Mouse (Mus musculus): Measurements from ENCODE around the gene Gm5134.
A peak's percentile ranks its signal among the peaks of the same experiment; 100 is the strongest.

Gm5134 gene

GRCm38 (mm10) chr10:76001160-76001559 lies 46.8 kb downstream of the Gm5134 start:
- DNase-seq, result no peak

GRCm38 (mm10) chr10:76002101-76002521 lies 47.8 kb downstream of the Gm5134 start:
- peak; percentile 78 for DNase-seq

GRCm38 (mm10) chr10:76002615-76003014 lies 48.3 kb downstream of the Gm5134 start:
- DNase-seq, result no peak

- DNase-seq, result no peak
Observed at GRCm38 (mm10) chr10:76003221-76003620, 48.9 kb downstream of the Gm5134 start.

GRCm38 (mm10) chr10:76006385-76006784 lies 52.1 kb downstream of the Gm5134 start:
- DNase-seq, result no peak

GRCm38 (mm10) chr10:76009812-76010211 lies 55.5 kb downstream of the Gm5134 start:
- DNase-seq, result no peak

GRCm38 (mm10) chr10:76012922-76013321 lies 58.6 kb downstream of the Gm5134 start:
- DNase-seq, result no peak

- no peak for DNase-seq
Observed at GRCm38 (mm10) chr10:76016886-76017285, 62.6 kb downstream of the Gm5134 start.

GRCm38 (mm10) chr10:76021728-76022127 lies 67.4 kb downstream of the Gm5134 start:
- no peak for DNase-seq

- DNase-seq, result no peak
Observed at GRCm38 (mm10) chr10:76023921-76024320, 69.6 kb downstream of the Gm5134 start.

- no peak for DNase-seq
Observed at GRCm38 (mm10) chr10:76025470-76026190, 71.3 kb downstream of the Gm5134 start.

- DNase-seq, result no peak
Observed at GRCm38 (mm10) chr10:76027127-76028015, 73.1 kb downstream of the Gm5134 start.

- DNase-seq, result no peak
Observed at GRCm38 (mm10) chr10:76028016-76028366, 73.7 kb downstream of the Gm5134 start.

- no peak for DNase-seq
Observed at GRCm38 (mm10) chr10:76028396-76028795, 74.1 kb downstream of the Gm5134 start.

- DNase-seq, result no peak
Observed at GRCm38 (mm10) chr10:76029276-76029675, 75.0 kb downstream of the Gm5134 start.

- no peak for DNase-seq
Observed at GRCm38 (mm10) chr10:76030496-76030895, 76.2 kb downstream of the Gm5134 start.

- DNase-seq, result peak; percentile 44
Observed at GRCm38 (mm10) chr10:76031511-76032401, 77.4 kb downstream of the Gm5134 start.

GRCm38 (mm10) chr10:76032402-76033118 lies 78.2 kb downstream of the Gm5134 start, which contains the start of gene Zfp280b:
TSS of gene Zfp280b (plus strand) at chr10:76032650.
- peak; percentile 93 for DNase-seq

- DNase-seq, result no peak
Observed at GRCm38 (mm10) chr10:76033119-76033455, 78.8 kb downstream of the Gm5134 start.

GRCm38 (mm10) chr10:76034001-76034600 lies 79.8 kb downstream of the Gm5134 start:
- DNase-seq, result no peak

GRCm38 (mm10) chr10:76035277-76035676 lies 81.0 kb downstream of the Gm5134 start:
- DNase-seq, result no peak

GRCm38 (mm10) chr10:76036962-76037361 lies 82.6 kb downstream of the Gm5134 start:
- DNase-seq, result no peak

All from cerebellum, adult 11 months (tissue).